Mouse (Mus musculus): ENCODE results near the gene Rph3al. TPM values are rescaled to one million over a fixed set of nuclear protein-coding genes. Genes with fewer than 3 reads are reported as not detected.

Rph3al gene
- polyA plus RNA-seq, 1 experiment from 2014 or later = 1.3 TPM

DNA sequence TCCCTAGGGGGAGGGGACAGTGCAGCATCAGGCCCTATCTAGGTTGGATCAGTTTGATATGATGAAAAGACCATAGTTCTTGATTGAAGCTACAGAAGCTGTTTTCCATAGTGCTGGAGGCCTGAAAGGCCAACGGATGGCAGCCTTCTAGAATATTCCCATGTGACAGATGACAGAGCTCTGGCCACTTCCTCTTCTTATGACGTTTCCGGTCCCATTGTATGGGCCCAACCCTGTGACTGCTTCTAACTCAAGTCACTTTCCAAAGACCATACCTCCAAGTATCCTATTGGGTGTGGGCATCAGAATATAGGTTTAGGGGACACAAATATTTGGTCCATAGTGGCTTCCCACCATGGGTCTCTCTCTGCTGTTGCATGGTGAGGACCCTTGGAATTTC lies 57.0 kb downstream of the Rph3al start:
- H3K4me1 ChIP-seq (ENCODE audit: control insufficient read depth, insufficient read depth, low read length) = no peaks in the 10 kb centered on the region
- H3K9ac ChIP-seq (replicated peaks; ENCODE audit: low read depth, low read length) = no peak overlapping the region
- no peaks in the 10 kb centered on the region for H3K36me3 ChIP-seq (ENCODE audit: control insufficient read depth, insufficient read depth, low read length)
- no peaks in the 10 kb centered on the region for H3K9me3 ChIP-seq (ENCODE audit: control insufficient read depth, low read length)
- no peak for ATAC-seq (ENCODE audit: low read depth)
- H3K4me3 ChIP-seq (ENCODE audit: low read depth, low read length) = no peak overlapping the region
- WGBS = 91% methylated on average over 3 of the region's 3 CpGs
- H3K4me2 ChIP-seq (ENCODE audit: low read depth, low read length) = no peak overlapping the region
- no peak overlapping the region for H3K27ac ChIP-seq (ENCODE audit: low read depth, low read length)
- no peaks in the 10 kb centered on the region for H3K27me3 ChIP-seq (ENCODE audit: control insufficient read depth, insufficient read depth, low read length)

DNA sequence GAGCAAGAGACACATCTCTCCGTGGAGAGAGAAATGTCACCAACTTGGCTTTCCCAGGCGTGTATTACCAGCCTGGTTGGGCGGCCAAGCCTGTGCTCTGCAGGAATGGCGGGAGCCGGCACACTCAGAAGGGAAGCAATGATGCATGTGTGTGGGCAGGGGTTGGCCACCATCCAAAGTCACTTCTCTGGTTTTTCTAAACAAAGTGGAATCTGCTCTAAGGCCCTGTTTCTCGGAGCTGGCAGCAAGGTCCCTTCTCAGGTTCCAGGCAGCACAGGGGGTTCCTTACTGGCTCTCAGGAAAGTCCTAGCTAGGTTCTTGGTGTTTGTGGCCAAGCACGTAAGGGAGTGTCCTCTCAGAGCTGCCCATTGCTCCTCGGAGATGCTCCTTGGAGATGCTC lies 58.2 kb downstream of the Rph3al start:
- WGBS = 72% methylated on average over 8 of the region's 8 CpGs
- no peak overlapping the region for H3K27ac ChIP-seq (ENCODE audit: low read depth, low read length)
- ATAC-seq (ENCODE audit: low read depth) = no peak
- no peaks in the 10 kb centered on the region for H3K27me3 ChIP-seq (ENCODE audit: control insufficient read depth, insufficient read depth, low read length)
- no peaks in the 10 kb centered on the region for H3K4me1 ChIP-seq (ENCODE audit: control insufficient read depth, insufficient read depth, low read length)
- H3K36me3 ChIP-seq (ENCODE audit: control insufficient read depth, insufficient read depth, low read length) = no peaks in the 10 kb centered on the region
- no peak overlapping the region for H3K9ac ChIP-seq (replicated peaks; ENCODE audit: low read depth, low read length)
- no peak overlapping the region for H3K4me2 ChIP-seq (ENCODE audit: low read depth, low read length)
- H3K4me3 ChIP-seq (ENCODE audit: low read depth, low read length) = no peak overlapping the region
- H3K9me3 ChIP-seq (ENCODE audit: control insufficient read depth, low read length) = no peaks in the 10 kb centered on the region

DNA sequence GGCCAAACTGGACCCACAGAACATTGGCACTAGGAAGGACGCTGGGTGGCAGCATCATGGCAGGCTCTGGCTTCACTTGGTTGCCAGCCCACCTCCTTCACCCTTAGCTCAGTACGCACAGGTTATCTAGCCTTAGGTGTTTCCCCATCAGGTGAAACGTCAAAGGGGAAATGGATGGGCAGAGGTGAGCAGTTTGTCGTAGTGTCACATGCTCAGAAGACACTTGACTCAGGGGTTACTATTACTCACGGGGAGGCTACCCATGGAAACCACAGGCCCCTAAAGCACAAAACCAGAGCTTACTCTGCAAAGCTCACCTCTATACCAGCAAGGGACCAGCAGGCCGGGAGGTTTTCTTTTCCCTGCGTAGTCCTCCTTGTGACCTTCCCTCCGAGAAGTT lies 59.8 kb downstream of the Rph3al start:
- no peak for ATAC-seq (ENCODE audit: low read depth)
- no peak overlapping the region for H3K4me2 ChIP-seq (ENCODE audit: low read depth, low read length)
- no peaks in the 10 kb centered on the region for H3K4me1 ChIP-seq (ENCODE audit: control insufficient read depth, insufficient read depth, low read length)
- no peak overlapping the region for H3K27ac ChIP-seq (ENCODE audit: low read depth, low read length)
- no peak overlapping the region for H3K4me3 ChIP-seq (ENCODE audit: low read depth, low read length)
- no peaks in the 10 kb centered on the region for H3K36me3 ChIP-seq (ENCODE audit: control insufficient read depth, insufficient read depth, low read length)
- no peak overlapping the region for H3K9ac ChIP-seq (replicated peaks; ENCODE audit: low read depth, low read length)
- no peaks in the 10 kb centered on the region for H3K27me3 ChIP-seq (ENCODE audit: control insufficient read depth, insufficient read depth, low read length)
- 84% methylated on average over 7 of the region's 8 CpGs for WGBS
- H3K9me3 ChIP-seq (ENCODE audit: control insufficient read depth, low read length) = no peaks in the 10 kb centered on the region

DNA sequence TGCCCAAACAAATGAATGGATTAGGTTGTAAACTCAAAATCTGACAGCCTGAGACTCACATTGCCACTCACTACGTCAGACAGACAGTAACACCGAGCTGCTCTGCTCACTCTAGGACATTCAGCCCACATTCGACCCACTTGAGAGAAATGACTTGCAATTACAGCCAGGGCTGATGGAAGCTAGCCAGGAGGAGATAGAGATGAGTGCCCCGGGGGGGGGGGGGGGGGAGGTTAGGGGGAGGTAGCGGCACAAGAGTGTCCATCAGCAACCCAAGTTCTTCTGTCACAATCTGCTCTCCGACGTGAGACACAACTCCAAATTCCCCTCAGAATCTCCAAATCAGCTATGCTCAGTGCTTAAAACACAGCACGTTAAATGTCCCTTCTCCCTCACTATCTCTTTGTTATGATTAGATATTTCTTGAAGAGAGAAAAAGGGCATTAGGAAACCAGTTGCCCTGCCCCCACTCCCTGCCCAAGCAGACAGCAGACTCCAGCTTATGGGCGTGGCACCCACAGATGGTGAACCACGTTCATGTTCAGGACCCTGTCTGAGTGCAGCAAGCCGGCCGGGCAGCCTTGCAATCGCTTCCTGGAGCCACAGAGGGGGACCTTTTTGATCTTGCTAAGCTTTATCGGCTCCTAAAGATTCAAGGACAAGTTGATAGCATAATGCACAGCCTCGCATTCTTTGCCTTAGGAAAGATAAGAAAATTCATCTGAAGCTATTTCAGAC lies 62.0 kb downstream of the Rph3al start:
- no peak overlapping the region for H3K4me3 ChIP-seq (ENCODE audit: low read depth, low read length)
- H3K27me3 ChIP-seq (ENCODE audit: control insufficient read depth, insufficient read depth, low read length) = no peaks in the 10 kb centered on the region
- no peak overlapping the region for H3K4me2 ChIP-seq (ENCODE audit: low read depth, low read length)
- H3K4me1 ChIP-seq (ENCODE audit: control insufficient read depth, insufficient read depth, low read length) = no peaks in the 10 kb centered on the region
- no peaks in the 10 kb centered on the region for H3K9me3 ChIP-seq (ENCODE audit: control insufficient read depth, low read length)
- ATAC-seq (ENCODE audit: low read depth) = no peak
- H3K27ac ChIP-seq (ENCODE audit: low read depth, low read length) = no peak overlapping the region
- H3K9ac ChIP-seq (replicated peaks; ENCODE audit: low read depth, low read length) = no peak overlapping the region
- no peaks in the 10 kb centered on the region for H3K36me3 ChIP-seq (ENCODE audit: control insufficient read depth, insufficient read depth, low read length)
- WGBS = 43% methylated on average over 15 of the region's 15 CpGs

DNA sequence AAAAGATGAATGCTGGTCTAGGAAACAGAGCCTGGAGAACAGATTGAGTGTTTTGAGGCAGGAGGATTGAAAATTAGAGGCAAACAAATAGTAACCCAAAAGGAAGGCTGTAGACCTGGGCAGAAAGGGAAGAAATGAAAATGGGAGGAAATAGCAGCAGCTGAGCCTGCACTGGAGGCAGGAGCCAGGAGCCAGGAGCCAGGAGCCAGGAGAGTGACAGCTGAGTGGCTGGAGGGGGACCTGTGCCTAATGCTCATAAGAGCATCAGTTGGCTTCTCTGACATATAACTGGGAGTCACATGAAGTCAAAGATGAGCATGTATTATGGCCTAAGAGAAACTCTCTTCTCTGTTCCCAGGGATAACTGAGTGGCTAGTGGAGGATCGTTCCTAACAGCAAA lies 66.5 kb downstream of the Rph3al start:
- H3K4me1 ChIP-seq (ENCODE audit: control insufficient read depth, insufficient read depth, low read length) = peaks cover 6% of the 10 kb centered on the region; the same call in 1 of the 2 replicates
- no peak overlapping the region for H3K27ac ChIP-seq (ENCODE audit: low read depth, low read length)
- ATAC-seq (ENCODE audit: low read depth) = no peak
- no peak overlapping the region for H3K9ac ChIP-seq (replicated peaks; ENCODE audit: low read depth, low read length)
- no peaks in the 10 kb centered on the region for H3K9me3 ChIP-seq (ENCODE audit: control insufficient read depth, low read length)
- no peaks in the 10 kb centered on the region for H3K27me3 ChIP-seq (ENCODE audit: control insufficient read depth, insufficient read depth, low read length)
- H3K4me2 ChIP-seq (ENCODE audit: low read depth, low read length) = no peak overlapping the region
- no peak overlapping the region for H3K4me3 ChIP-seq (ENCODE audit: low read depth, low read length)
- WGBS = 86% methylated on average over 1 of the region's 1 CpGs
- H3K36me3 ChIP-seq (ENCODE audit: control insufficient read depth, insufficient read depth, low read length) = no peaks in the 10 kb centered on the region

DNA sequence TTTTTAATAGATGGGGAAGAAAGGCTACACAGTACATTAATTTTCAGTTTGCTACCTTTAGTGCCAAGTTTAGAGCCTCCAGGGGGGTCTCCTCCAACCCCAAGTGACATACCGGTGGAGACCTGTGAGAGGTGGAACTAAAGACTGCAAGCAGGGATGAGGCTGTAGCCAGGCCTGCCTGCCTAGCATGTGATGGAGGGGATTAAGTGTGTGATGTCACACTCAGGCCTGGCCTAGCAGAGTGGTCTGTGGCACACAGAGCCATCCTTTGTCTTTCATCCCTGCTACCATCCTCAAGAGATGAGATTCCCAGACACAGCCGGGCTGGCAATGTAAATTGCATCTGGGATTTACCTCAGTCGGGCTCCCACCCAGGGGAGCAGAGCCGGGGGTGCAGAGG lies 67.3 kb downstream of the Rph3al start:
- Histone ChIP-seq H3K36me3 (ENCODE audit: control insufficient read depth, insufficient read depth, low read length) (no peaks in the 10 kb centered on the region), H3K27me3 (ENCODE audit: control insufficient read depth, insufficient read depth, low read length) (no peaks in the 10 kb centered on the region), H3K27ac (ENCODE audit: low read depth, low read length) (0 out of 2 replicates have a peak overlapping the region, but pooled peaks have one; percentile 24), H3K9me3 (ENCODE audit: control insufficient read depth, low read length) (no peaks in the 10 kb centered on the region), H3K4me3 (ENCODE audit: low read depth, low read length) (no peak overlapping the region), H3K4me1 (ENCODE audit: control insufficient read depth, insufficient read depth, low read length) (peaks cover 8% of the 10 kb centered on the region), H3K9ac (replicated peaks; ENCODE audit: low read depth, low read length) (0 out of 2 replicates have a peak overlapping the region, but pooled peaks have one; percentile 3), H3K4me2 (ENCODE audit: low read depth, low read length) (no peak overlapping the region)
- WGBS = 50% methylated on average over 4 of the region's 4 CpGs
- ATAC-seq (ENCODE audit: low read depth) = no peak

DNA sequence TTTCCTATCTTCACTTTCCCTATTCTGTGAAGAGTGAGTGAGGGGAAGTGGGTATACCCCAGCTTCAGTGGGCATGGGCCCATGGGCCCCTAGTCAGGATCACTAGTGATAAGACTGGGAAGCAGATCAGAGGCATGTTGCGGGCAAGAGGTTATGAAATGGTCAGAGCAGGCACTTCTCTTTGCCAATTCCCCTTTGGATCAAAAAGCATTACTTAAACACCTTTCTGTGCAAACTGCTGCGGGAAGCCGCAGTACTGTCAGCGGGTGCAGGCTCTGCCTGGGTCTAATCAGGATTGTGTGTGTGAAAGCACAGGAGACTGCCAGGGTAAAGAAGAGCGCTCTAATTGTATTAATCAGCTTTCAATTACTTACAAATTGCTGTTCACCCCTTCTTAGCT lies 67.8 kb downstream of the Rph3al start:
- ATAC-seq (ENCODE audit: low read depth) = no peak
- Histone ChIP-seq H3K9ac (replicated peaks; ENCODE audit: low read depth, low read length) (no peak overlapping the region), H3K4me1 (ENCODE audit: control insufficient read depth, insufficient read depth, low read length) (peaks cover 14% of the 10 kb centered on the region), H3K4me2 (ENCODE audit: low read depth, low read length) (no peak overlapping the region), H3K4me3 (ENCODE audit: low read depth, low read length) (no peak overlapping the region), H3K27me3 (ENCODE audit: control insufficient read depth, insufficient read depth, low read length) (no peaks in the 10 kb centered on the region), H3K36me3 (ENCODE audit: control insufficient read depth, insufficient read depth, low read length) (no peaks in the 10 kb centered on the region), H3K27ac (ENCODE audit: low read depth, low read length) (no peak overlapping the region), H3K9me3 (ENCODE audit: control insufficient read depth, low read length) (no peaks in the 10 kb centered on the region)
- WGBS = 78% methylated on average over 5 of the region's 5 CpGs

DNA sequence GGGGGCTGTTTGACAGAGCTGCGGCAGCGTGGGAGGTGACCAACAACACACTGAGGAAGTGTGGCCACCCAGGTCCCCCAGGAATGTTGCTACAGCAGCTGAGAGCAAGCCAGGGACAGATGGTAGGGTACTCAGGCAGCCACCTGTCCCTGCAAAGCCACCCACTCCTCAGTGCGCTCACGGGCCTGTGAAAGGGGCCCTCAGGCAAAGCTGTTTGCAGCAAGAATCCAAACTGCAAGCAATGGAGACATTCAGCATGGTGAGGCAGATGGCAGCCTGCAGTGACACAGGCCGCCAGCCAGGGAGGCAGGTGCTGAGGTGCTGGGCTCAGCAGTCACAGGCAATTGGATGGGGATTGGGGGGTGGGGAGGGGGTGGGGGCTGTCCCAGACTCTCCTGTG lies 68.3 kb downstream of the Rph3al start:
- Histone ChIP-seq H3K27me3 (ENCODE audit: control insufficient read depth, insufficient read depth, low read length) (no peaks in the 10 kb centered on the region), H3K4me2 (ENCODE audit: low read depth, low read length) (no peak overlapping the region), H3K36me3 (ENCODE audit: control insufficient read depth, insufficient read depth, low read length) (no peaks in the 10 kb centered on the region), H3K9ac (replicated peaks; ENCODE audit: low read depth, low read length) (no peak overlapping the region), H3K27ac (ENCODE audit: low read depth, low read length) (peak overlapping the region; percentile 29; the same call in 1 of the 2 replicates), H3K4me3 (ENCODE audit: low read depth, low read length) (no peak overlapping the region), H3K4me1 (ENCODE audit: control insufficient read depth, insufficient read depth, low read length) (peaks cover 19% of the 10 kb centered on the region), H3K9me3 (ENCODE audit: control insufficient read depth, low read length) (no peaks in the 10 kb centered on the region)
- WGBS = 31% methylated on average over 5 of the region's 5 CpGs
- peak; percentile 67; the same call in 1 of the 2 replicates for ATAC-seq (ENCODE audit: low read depth)

DNA sequence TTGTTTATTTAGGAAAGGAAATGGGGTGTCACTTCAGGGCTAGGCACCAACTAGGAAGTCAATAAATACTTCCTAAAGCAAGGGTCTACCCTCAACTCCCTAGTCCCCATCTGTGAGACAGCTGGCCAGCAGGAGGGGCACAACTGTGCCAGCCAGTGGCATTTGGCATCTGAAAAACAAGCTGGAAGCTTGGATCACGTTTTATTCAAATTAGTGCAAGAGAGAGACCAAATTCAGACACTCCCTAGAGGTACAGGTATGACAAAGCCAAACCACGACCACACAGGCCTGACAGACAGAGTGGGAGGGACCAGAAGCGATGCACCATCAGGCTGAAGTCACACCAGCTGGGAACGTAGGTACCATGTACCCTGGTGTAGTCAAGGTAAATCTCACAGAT lies 71.4 kb downstream of the Rph3al start:
- Histone ChIP-seq H3K27ac (ENCODE audit: low read depth, low read length) (no peak overlapping the region), H3K4me2 (ENCODE audit: low read depth, low read length) (no peak overlapping the region), H3K4me3 (ENCODE audit: low read depth, low read length) (no peak overlapping the region), H3K27me3 (ENCODE audit: control insufficient read depth, insufficient read depth, low read length) (no peaks in the 10 kb centered on the region), H3K9ac (replicated peaks; ENCODE audit: low read depth, low read length) (no peak overlapping the region), H3K4me1 (ENCODE audit: control insufficient read depth, insufficient read depth, low read length) (peaks cover 23% of the 10 kb centered on the region), H3K36me3 (ENCODE audit: control insufficient read depth, insufficient read depth, low read length) (no peaks in the 10 kb centered on the region), H3K9me3 (ENCODE audit: control insufficient read depth, low read length) (no peaks in the 10 kb centered on the region)
- WGBS = 58% methylated on average over 4 of the region's 4 CpGs
- ATAC-seq (ENCODE audit: low read depth) = no peak
